Mouse (Mus musculus) myocyte (in vitro differentiated cells): ENCODE measurements around the gene BC025920.

Experiments used
- CEBPB ChIP-seq: IDR thresholded peaks from 2 replicates; pipeline ENCODE4 v1.6.1; 2011; ENCODE audit warnings: mild to moderate bottlenecking, moderate library complexity; ENCODE audit not compliant: poor library complexity, insufficient read depth, severe bottlenecking
- MAX ChIP-seq: IDR thresholded peaks from one replicate; pipeline ENCODE4 v1.6.1; 2011; ENCODE audit warnings: low read depth, mild to moderate bottlenecking, control low read depth
- POLR2A ChIP-seq: IDR thresholded peaks from one replicate; pipeline ENCODE4 v1.6.1; 2011; ENCODE audit warnings: low read depth, mild to moderate bottlenecking, control low read depth, moderate library complexity; ENCODE audit not compliant: insufficient read length
- TCF12 ChIP-seq: IDR thresholded peaks from one replicate; pipeline ENCODE4 v1.6.1; 2011; ENCODE audit warnings: mild to moderate bottlenecking, control low read depth; ENCODE audit not compliant: poor library complexity, insufficient read depth, severe bottlenecking
- TCF3 ChIP-seq: IDR thresholded peaks from one replicate; pipeline ENCODE4 v1.6.1; 2011; ENCODE audit warnings: low read depth, control low read depth; ENCODE audit not compliant: insufficient read length
- USF1 ChIP-seq: IDR thresholded peaks from one replicate; pipeline ENCODE4 v1.6.1; 2011; ENCODE audit warnings: low read depth, mild to moderate bottlenecking, control low read depth, moderate library complexity

DNA sequence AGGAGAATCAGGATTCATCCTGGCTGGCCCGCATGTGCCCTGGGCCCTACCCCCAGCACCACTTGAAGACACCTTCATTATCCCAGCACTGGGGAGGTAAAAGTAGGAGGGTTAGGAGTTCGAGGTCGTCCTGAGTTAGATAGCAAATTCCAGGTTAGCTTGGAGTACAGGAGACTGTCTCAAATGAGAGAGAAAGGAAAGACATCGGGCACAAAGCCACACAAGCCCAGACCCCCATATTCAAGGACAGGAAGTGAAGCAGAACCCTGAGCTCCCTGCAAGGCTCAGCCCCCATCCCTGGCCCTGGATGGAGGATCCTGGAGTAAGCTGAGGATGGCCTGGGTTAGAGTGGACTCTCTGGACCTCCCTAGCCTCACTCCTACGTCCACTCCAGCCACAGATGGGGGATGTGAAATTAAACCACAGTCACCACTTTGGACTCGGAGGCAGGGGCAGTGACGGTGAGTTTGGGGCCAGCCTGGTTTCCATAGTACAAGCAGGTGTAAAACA is 4.6 kb upstream of the BC025920 start:
- TF ChIP-seq TCF3 (no peak), POLR2A (no peak), CEBPB (no peak), MAX (no peak), USF1 (no peak), TCF12 (no peak)
